Mouse (Mus musculus) forebrain, embryonic 13.5 days (tissue): Measurements from ENCODE around the gene Map1lc3a. TPM values are rescaled to one million over a fixed set of nuclear protein-coding genes. Genes with fewer than 3 reads are reported as not detected.

Experiments
- ATAC-seq: fragments of 200-750 bp; cut with Nextera tagmentation; 2 replicates; pipeline ENCODE4 v1.8.0; 2017
- H3K27ac ChIP-seq: fragments of 300-500 bp; sonication (generic); 2 replicates; pipeline ENCODE4 v1.5.1; 2015; ENCODE audit warnings: inconsistent platforms, mild to moderate bottlenecking, moderate library complexity
- H3K27me3 ChIP-seq: fragments of 300-500 bp; sonication (generic); 2 replicates; pipeline ENCODE4 v1.6.1; 2015; ENCODE audit warnings: mild to moderate bottlenecking, inconsistent platforms
- H3K36me3 ChIP-seq: fragments of 300-500 bp; sonication (generic); 2 replicates; pipeline ENCODE4 v1.6.1; 2015; ENCODE audit warnings: mild to moderate bottlenecking, inconsistent platforms; ENCODE audit not compliant: poor library complexity, severe bottlenecking
- H3K4me1 ChIP-seq: fragments of 300-500 bp; sonication (generic); 2 replicates; pipeline ENCODE4 v1.6.1; 2015; ENCODE audit warnings: inconsistent platforms
- H3K4me2 ChIP-seq: fragments of 300-500 bp; sonication (generic); 2 replicates; pipeline ENCODE4 v1.6.1; 2015; ENCODE audit warnings: inconsistent platforms, mild to moderate bottlenecking, moderate library complexity
- H3K4me3 ChIP-seq: fragments of 300-500 bp; sonication (generic); 2 replicates; pipeline ENCODE4 v1.5.1; 2015; ENCODE audit warnings: mild to moderate bottlenecking, inconsistent platforms
- H3K9ac ChIP-seq: fragments of 300-500 bp; sonication (generic); 2 replicates; pipeline ENCODE4 v1.6.1; 2015; ENCODE audit warnings: mild to moderate bottlenecking, inconsistent platforms
- H3K9me3 ChIP-seq: fragments of 300-500 bp; sonication (generic); replicated peaks from 2 replicates; pipeline ENCODE4 v1.6.1; 2016; ENCODE audit warnings: inconsistent platforms
- WGBS: fragments of 180-500 bp; shearing (Covaris S2); methylation state at CpG from one replicate; pipeline ENCODE4 v1.1.7; 2015; 5-methylcytosine and 5-hydroxymethylcytosine counted together
- polyA plus RNA-seq: library from polyadenylated mRNA; unstranded; fragments of >200 nt; fragmentation: Nextera tagmentation; extraction: Ambion mirVana; gene quantifications from 2 replicates; pipeline ENCODE4 v1.2.1, GENCODE M21; 2015

The Map1lc3a gene
- polyA plus RNA-seq, 1 experiment from 2014 or later: 209 TPM

DNA sequence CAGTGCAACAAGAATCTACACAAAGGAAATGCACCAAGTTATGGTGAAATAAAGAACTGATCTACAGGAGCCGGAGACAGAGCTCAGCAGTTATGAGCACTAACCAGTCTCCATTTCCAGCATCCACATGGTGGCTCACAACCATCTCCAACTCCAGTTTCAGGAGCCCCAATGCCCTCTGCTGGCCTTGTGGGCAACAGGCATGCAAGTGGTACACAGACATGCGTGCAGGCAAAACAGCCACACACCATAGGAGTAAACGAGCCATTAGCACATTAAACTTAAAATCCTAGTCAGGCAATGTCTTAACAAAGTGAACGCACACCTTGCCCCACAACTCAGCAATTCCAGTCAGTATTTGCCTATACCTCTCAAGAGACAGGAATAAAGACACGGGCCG lies 4.1 kb upstream of the Map1lc3a start:
- H3K9ac ChIP-seq: no peak overlapping the region
- no peaks in the 10 kb centered on the region for H3K36me3 ChIP-seq
- no peak overlapping the region for H3K4me2 ChIP-seq
- H3K4me1 ChIP-seq: peaks cover 2% of the 10 kb centered on the region
- no peak overlapping the region for H3K4me3 ChIP-seq
- no peak overlapping the region for H3K27ac ChIP-seq
- no peaks in the 10 kb centered on the region for H3K9me3 ChIP-seq
- WGBS: 86% methylated on average over 6 of the region's 6 CpGs
- ATAC-seq: no peak
- H3K27me3 ChIP-seq: no peaks in the 10 kb centered on the region

- no peak for ATAC-seq
- Histone ChIP-seq H3K27ac (no peak overlapping the region), H3K4me1 (peaks cover 8% of the 10 kb centered on the region), H3K36me3 (peaks cover 2% of the 10 kb centered on the region; the same call in 1 of the 2 replicates), H3K9ac (no peak overlapping the region), H3K9me3 (no peaks in the 10 kb centered on the region), H3K4me3 (no peak overlapping the region), H3K27me3 (no peaks in the 10 kb centered on the region), H3K4me2 (no peak overlapping the region)
- 84% methylated on average over 10 of the region's 10 CpGs for WGBS
These were observed 3.5 kb upstream of the Map1lc3a start for GRCm38 (mm10) chr2:155272396-155273170.

DNA sequence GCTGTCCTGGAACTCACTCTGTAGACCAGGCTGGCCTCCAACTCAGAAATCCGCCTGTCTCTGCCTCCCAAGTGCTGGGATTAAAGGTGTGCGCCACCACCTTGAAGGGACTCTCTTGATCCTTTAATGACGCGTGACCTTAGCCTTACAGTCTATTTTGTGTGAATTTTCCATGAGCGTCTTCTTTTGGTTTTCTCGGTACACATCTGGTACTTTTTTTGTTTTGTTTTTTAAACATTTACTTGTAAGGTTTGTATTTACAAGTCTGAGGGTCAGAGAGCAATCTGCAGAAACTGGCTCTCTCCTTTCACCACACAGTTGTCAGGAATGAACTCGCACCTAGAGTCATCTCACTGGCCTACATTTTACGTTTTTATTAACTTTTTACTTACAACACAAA lies 2.5 kb upstream of the Map1lc3a start:
- peaks cover 9% of the 10 kb centered on the region for H3K4me1 ChIP-seq
- H3K27me3 ChIP-seq: no peaks in the 10 kb centered on the region
- no peak overlapping the region for H3K4me2 ChIP-seq
- H3K4me3 ChIP-seq: no peak overlapping the region
- no peak for ATAC-seq
- peaks cover 12% of the 10 kb centered on the region for H3K36me3 ChIP-seq
- H3K9me3 ChIP-seq: no peaks in the 10 kb centered on the region
- H3K27ac ChIP-seq: no peak overlapping the region
- no peak overlapping the region for H3K9ac ChIP-seq
- WGBS: 90% methylated on average over 8 of the region's 8 CpGs

DNA sequence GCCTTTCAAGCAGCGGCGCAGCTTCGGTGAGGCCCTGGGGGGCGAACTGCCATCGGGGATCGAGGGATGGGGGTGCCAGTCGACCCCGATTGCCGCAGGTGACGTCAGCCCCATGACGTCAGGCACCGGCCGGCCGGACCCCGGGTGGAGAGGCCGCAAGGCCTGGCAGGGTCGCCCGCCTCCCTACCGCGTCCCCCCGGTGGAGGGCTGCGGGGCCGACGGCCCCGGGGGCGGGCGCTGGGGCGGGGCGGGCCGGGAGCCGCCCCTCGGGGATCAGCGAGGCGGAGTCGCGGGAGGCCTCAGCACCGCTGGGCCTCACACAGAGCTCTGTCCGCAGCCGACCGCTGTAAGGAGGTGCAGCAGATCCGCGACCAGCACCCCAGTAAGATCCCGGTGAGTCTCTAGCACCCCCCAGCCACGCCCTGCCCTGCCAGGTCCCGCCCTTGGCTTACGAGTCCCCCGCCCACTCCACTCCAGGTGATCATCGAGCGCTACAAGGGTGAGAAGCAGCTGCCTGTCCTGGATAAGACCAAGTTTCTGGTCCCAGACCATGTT lies 601 bp downstream of the Map1lc3a start:
- H3K9me3 ChIP-seq: no peaks in the 10 kb centered on the region
- peak overlapping the region; percentile 49 for H3K27ac ChIP-seq
- H3K36me3 ChIP-seq: peaks cover 33% of the 10 kb centered on the region
- ATAC-seq: peak; percentile 79
- H3K9ac ChIP-seq: peak overlapping the region; percentile 84
- H3K27me3 ChIP-seq: no peaks in the 10 kb centered on the region
- H3K4me3 ChIP-seq: peak overlapping the region; percentile 73
- WGBS: 1% methylated on average over 36 of the region's 49 CpGs
- peaks cover 9% of the 10 kb centered on the region for H3K4me1 ChIP-seq
- peak overlapping the region; percentile 77 for H3K4me2 ChIP-seq

DNA sequence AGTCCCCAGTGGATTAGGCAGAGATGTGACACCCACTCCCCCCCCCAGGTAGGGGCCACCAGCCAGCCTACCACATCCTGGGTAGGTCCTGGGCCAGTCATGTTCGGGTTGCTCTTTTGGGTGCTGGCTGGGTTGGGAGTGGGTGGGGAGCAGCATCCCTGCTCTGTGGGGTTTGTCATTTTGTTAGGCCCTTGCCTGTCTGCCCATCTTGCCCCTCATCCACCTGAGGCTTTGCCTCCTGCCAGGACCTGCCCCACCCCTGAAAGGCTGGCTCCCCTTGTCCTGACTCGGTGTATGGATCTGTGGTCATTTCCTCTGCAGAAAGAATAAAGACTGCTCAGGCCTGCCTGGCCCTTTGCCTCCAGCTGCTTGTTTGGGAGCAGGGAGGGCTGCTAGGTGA lies 1.6 kb downstream of the Map1lc3a start:
- H3K4me1 ChIP-seq: peaks cover 9% of the 10 kb centered on the region
- no peak for ATAC-seq
- 88% methylated on average over 2 of the region's 2 CpGs for WGBS

DNA sequence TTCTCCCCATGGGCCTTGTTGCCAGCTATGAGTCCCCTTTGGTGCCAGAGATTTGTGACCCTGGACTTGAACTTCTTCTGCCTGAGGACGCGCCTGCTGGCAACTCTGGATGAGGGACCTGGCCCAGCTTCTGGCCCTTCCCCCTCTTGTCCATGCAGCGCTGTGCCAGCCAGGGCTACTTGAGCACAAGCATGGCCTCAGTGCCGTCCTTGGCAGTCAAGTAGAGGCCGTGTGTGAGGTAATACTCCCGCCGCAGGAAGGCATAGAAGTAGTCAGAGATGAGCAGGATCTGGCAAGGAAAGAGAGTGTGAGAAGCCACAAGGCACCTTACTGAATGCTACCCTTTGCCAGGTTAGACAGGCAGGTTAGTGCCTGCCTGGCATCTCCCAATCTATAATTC lies 2.3 kb downstream of the Map1lc3a start:
- WGBS: 87% methylated on average over 7 of the region's 7 CpGs
- peaks cover 36% of the 10 kb centered on the region for H3K36me3 ChIP-seq
- ATAC-seq: no peak
- peaks cover 9% of the 10 kb centered on the region for H3K4me1 ChIP-seq
- no peaks in the 10 kb centered on the region for H3K27me3 ChIP-seq
- no peaks in the 10 kb centered on the region for H3K9me3 ChIP-seq
- no peak overlapping the region for H3K27ac ChIP-seq
- H3K4me3 ChIP-seq: no peak overlapping the region
- no peak overlapping the region for H3K4me2 ChIP-seq
- no peak overlapping the region for H3K9ac ChIP-seq

More for the DNA sequence above, 1.6 kb downstream of the Map1lc3a start:
- H3K4me3 ChIP-seq: peak overlapping the region; percentile 73; the same call in 1 of the 2 replicates
- H3K9me3 ChIP-seq: no peaks in the 10 kb centered on the region
- no peaks in the 10 kb centered on the region for H3K27me3 ChIP-seq
- H3K36me3 ChIP-seq: peaks cover 35% of the 10 kb centered on the region
- peak overlapping the region; percentile 84 for H3K9ac ChIP-seq
- H3K27ac ChIP-seq: no peak overlapping the region
- peak overlapping the region; percentile 77 for H3K4me2 ChIP-seq

DNA sequence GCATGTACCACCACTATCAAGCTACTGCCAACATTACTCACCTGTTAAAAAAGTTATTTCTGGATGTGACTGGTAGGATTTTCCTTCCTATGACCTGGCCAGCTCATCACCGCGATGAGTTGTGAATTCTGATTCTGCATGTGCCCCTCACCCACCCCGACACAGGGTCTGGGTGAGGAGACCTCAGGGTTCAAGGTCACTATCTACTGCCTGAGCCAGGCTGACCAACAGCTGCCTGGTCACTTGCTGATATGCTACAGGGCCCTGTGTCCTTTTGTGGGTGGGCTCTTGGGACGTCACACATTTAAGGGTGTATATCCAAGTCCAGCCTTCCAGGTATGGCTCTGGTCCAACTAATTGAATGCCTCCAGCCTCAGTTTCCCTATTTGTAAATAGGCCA lies 3.1 kb downstream of the Map1lc3a start:
- Histone ChIP-seq H3K9ac (no peak overlapping the region), H3K9me3 (no peaks in the 10 kb centered on the region), H3K4me3 (no peak overlapping the region), H3K36me3 (peaks cover 44% of the 10 kb centered on the region), H3K4me2 (no peak overlapping the region), H3K27ac (no peak overlapping the region), H3K4me1 (peaks cover 9% of the 10 kb centered on the region), H3K27me3 (no peaks in the 10 kb centered on the region)
- no peak for ATAC-seq
- WGBS: 92% methylated on average over 4 of the region's 4 CpGs

DNA sequence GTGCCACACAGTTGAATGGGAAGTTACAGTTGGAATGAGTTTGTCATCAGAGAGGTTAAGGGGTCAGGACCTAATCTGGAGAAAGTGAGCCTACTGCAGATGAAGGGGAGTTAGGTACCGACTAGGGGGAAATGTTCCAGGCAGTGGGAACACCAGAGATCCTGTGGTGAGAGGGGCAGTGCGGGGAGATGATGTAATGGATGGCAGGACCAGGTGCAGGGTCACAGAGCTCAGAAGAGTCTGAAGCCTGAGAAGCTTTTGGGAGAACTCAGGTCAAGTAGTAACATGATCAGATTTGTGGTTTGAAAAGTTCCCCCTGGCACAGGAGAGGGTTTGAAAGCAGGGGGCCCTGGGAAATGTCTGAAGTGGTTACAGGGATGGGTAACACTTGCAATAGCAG lies 4.0 kb downstream of the Map1lc3a start:
- 81% methylated on average over 2 of the region's 2 CpGs for WGBS

GRCm38 (mm10) chr2:155283793-155284192 lies 7.7 kb downstream of the Map1lc3a start:
- Histone ChIP-seq H3K4me1 (no peaks in the 10 kb centered on the region), H3K27me3 (no peaks in the 10 kb centered on the region), H3K36me3 (peaks cover 52% of the 10 kb centered on the region), H3K4me2 (no peak overlapping the region), H3K9ac (no peak overlapping the region), H3K9me3 (no peaks in the 10 kb centered on the region), H3K4me3 (no peak overlapping the region), H3K27ac (no peak overlapping the region)
- no peak for ATAC-seq
- WGBS: 84% methylated on average over 4 of the region's 4 CpGs

More for the DNA sequence above, 4.0 kb downstream of the Map1lc3a start:
- Histone ChIP-seq H3K9ac (no peak overlapping the region), H3K27ac (no peak overlapping the region), H3K36me3 (peaks cover 53% of the 10 kb centered on the region), H3K4me2 (no peak overlapping the region), H3K27me3 (no peaks in the 10 kb centered on the region), H3K4me1 (peaks cover 9% of the 10 kb centered on the region), H3K4me3 (no peak overlapping the region), H3K9me3 (no peaks in the 10 kb centered on the region)
- no peak for ATAC-seq

- Histone ChIP-seq H3K36me3 (peaks cover 47% of the 10 kb centered on the region), H3K4me3 (no peak overlapping the region), H3K9ac (no peak overlapping the region), H3K4me2 (no peak overlapping the region), H3K4me1 (no peaks in the 10 kb centered on the region), H3K9me3 (no peaks in the 10 kb centered on the region), H3K27me3 (no peaks in the 10 kb centered on the region), H3K27ac (no peak overlapping the region; the same call in 1 of the 2 replicates)
- no peak for ATAC-seq
- WGBS: 84% methylated on average over 7 of the region's 7 CpGs
These were observed 8.6 kb downstream of the Map1lc3a start for GRCm38 (mm10) chr2:155284647-155285046.

DNA sequence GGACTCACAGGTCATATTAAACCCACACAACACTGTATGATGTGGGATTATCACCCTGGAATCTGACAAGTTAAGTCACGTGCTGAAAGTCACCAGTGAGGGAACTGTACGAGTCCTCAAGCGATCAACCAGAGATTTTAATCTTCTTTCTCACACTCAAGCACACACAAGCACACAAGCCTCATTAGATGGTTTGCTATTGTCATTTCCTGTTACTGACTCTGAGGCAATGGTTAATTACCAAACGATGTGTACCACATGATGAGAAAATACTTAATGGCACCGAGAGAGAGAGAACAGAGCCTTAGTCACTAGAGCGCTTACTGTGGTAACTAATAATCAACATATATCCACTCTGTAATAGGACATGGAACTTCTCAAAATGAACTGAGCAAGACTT lies 9.6 kb downstream of the Map1lc3a start:
- Histone ChIP-seq H3K9ac (no peak overlapping the region), H3K36me3 (peaks cover 46% of the 10 kb centered on the region), H3K4me2 (no peak overlapping the region), H3K4me3 (no peak overlapping the region), H3K27me3 (no peaks in the 10 kb centered on the region), H3K4me1 (no peaks in the 10 kb centered on the region), H3K27ac (no peak overlapping the region), H3K9me3 (no peaks in the 10 kb centered on the region)
- ATAC-seq: no peak
- WGBS: 78% methylated on average over 6 of the region's 6 CpGs

DNA sequence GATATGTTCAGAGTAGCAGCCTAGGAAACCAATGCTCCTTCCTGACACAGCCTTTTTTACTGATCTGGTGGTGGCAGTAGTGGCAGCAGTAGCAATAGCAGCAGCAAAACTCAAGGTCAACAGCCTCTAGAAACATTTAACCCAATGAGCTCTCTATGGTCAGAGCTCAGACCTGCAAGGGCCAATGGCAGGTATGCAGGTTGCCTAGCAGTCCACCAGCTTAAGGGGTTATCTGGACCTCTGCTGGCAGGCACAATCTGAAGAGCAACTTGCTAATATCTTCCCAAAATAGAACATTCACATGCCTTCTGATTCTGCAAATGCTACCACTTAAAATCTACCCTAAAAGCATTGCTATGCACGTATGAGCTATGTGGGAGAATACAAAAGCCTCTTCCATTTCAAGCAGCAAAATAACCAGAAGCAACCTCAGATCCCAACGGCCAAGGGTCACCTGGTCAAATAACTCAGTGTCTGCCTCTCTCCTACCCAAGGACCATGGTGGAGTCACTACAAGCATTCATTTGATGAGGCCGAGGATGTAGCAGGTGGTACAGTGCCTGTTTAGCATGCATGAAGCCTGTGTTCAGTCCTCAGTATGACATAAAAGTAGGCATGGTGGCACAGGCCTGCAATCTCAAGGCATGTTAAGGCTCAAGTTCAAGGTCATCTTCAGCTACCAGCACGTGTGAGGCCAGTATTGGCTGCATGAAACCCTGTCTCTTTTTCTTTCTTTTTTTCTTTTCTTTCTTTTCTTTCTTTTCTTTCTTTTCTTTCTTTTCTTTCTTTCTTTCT lies 11.6 kb downstream of the Map1lc3a start:
- Histone ChIP-seq H3K36me3 (peaks cover 59% of the 10 kb centered on the region), H3K9ac (no peak overlapping the region), H3K4me3 (no peak overlapping the region), H3K27me3 (no peaks in the 10 kb centered on the region), H3K4me1 (no peaks in the 10 kb centered on the region), H3K4me2 (no peak overlapping the region), H3K9me3 (no peaks in the 10 kb centered on the region), H3K27ac (no peak overlapping the region)
- ATAC-seq: no peak
- 85% methylated on average over 4 of the region's 4 CpGs for WGBS
